Mouse (Mus musculus) C2C12 (cell line): Measurements from ENCODE around the gene Arid4a. TPM values are rescaled to one million over a fixed set of nuclear protein-coding genes. Genes with fewer than 3 reads are reported as not detected.

ENCODE experiments used
- H3K27me3 ChIP-seq: one replicate; pipeline ENCODE4 v1.6.1; 2011; ENCODE audit not compliant: control insufficient read depth, insufficient read depth, insufficient read length
- H3K36me3 ChIP-seq: one replicate; pipeline ENCODE4 v1.6.1; 2011; ENCODE audit not compliant: control insufficient read depth, insufficient read depth
- H3K4me3 ChIP-seq: one replicate; pipeline ENCODE4 v1.5.1; 2011; ENCODE audit warnings: mild to moderate bottlenecking, control low read depth; ENCODE audit not compliant: poor library complexity, insufficient read depth, severe bottlenecking
- H3K79me2 ChIP-seq: one replicate; pipeline ENCODE4 v1.6.1; 2011; ENCODE audit not compliant: control insufficient read depth, insufficient read depth
- H3K79me3 ChIP-seq: one replicate; pipeline ENCODE4 v1.6.1; 2011; ENCODE audit warnings: low read depth, control low read depth
- H3ac ChIP-seq: one replicate; pipeline ENCODE3; 2011; ENCODE audit warnings: low read depth; ENCODE audit not compliant: control insufficient read depth, insufficient read length
- CEBPB ChIP-seq: IDR thresholded peaks from one replicate; pipeline ENCODE4 v1.6.1; 2011; ENCODE audit warnings: low read depth, mild to moderate bottlenecking, control low read depth, moderate library complexity
- CTCF ChIP-seq: IDR thresholded peaks from one replicate; pipeline ENCODE4 v1.5.1; 2011; ENCODE audit not compliant: control insufficient read depth, insufficient read depth, insufficient read length
- FOSL1 ChIP-seq: IDR thresholded peaks from one replicate; pipeline ENCODE4 v1.8.0; 2011; ENCODE audit warnings: mild to moderate bottlenecking, low read length; ENCODE audit not compliant: poor library complexity, insufficient read depth, severe bottlenecking
- MAX ChIP-seq: IDR thresholded peaks from one replicate; pipeline ENCODE4 v1.6.1; 2011; ENCODE audit warnings: mild to moderate bottlenecking, control low read depth
- MYOD1 ChIP-seq: IDR thresholded peaks from one replicate; pipeline ENCODE4 v1.6.1; 2011; ENCODE audit warnings: low read depth; ENCODE audit not compliant: control insufficient read depth, insufficient read length
- MYOG ChIP-seq: IDR thresholded peaks from one replicate; pipeline ENCODE4 v1.6.1; 2011; ENCODE audit not compliant: control insufficient read depth, insufficient read length; ENCODE audit errors: extremely low read depth
- USF1 ChIP-seq: IDR thresholded peaks from one replicate; pipeline ENCODE4 v1.6.1; 2011; ENCODE audit warnings: low read depth, mild to moderate bottlenecking, control low read depth, moderate library complexity
- polyA plus RNA-seq: library from polyadenylated mRNA; unstranded; fragments of >200 nt; fragmentation: generic; extraction: Trizol; gene quantifications from one replicate; pipeline ENCODE4 v1.2.1, GENCODE M21; 2012; ENCODE audit warnings: missing spikeins

Gene Arid4a
- polyA plus RNA-seq, 1 experiment: 2.0 TPM

- Histone ChIP-seq H3ac (no peak within 1 kb of the TSS), H3K27me3 (no peaks in the 10 kb centered on the region), H3K79me3 (no peaks in the 10 kb centered on the region), H3K36me3 (no peaks in the 10 kb centered on the region), H3K79me2 (no peaks in the 10 kb centered on the region), H3K4me3 (no peak within 1 kb of the TSS)
- TF ChIP-seq FOSL1: no peak
- TF ChIP-seq MYOD1: no peak
- no peak for TF ChIP-seq CEBPB
- no peak for TF ChIP-seq CTCF
- TF ChIP-seq USF1: no peak
- no peak for TF ChIP-seq MYOG
- no peak for TF ChIP-seq MAX
These were observed 95.5 kb downstream of the Arid4a start, which contains the start of gene Tomm20l for GRCm38 (mm10) chr12:71111331-71111730. Tomm20l (plus strand) TSS chr12:71111428.

GRCm38 (mm10) chr12:71113074-71113473, 97.3 kb downstream of the Arid4a start:
- H3K27me3 ChIP-seq: no peaks in the 10 kb centered on the region
- no peak for TF ChIP-seq FOSL1
- no peak for TF ChIP-seq MYOG
- TF ChIP-seq CEBPB: no peak
- no peak for TF ChIP-seq USF1
- no peak for TF ChIP-seq MYOD1
- no peak for TF ChIP-seq MAX
- no peak for TF ChIP-seq CTCF
- no peaks in the 10 kb centered on the region for H3K36me3 ChIP-seq
- H3K79me3 ChIP-seq: no peaks in the 10 kb centered on the region
- no peak overlapping the region for H3K4me3 ChIP-seq
- H3ac ChIP-seq: no peak overlapping the region
- H3K79me2 ChIP-seq: no peaks in the 10 kb centered on the region

GRCm38 (mm10) chr12:71113675-71114288, 98.0 kb downstream of the Arid4a start:
- Histone ChIP-seq H3K27me3 (no peaks in the 10 kb centered on the region), H3K4me3 (no peak overlapping the region), H3K36me3 (no peaks in the 10 kb centered on the region), H3ac (no peak overlapping the region), H3K79me3 (no peaks in the 10 kb centered on the region), H3K79me2 (no peaks in the 10 kb centered on the region)
- TF ChIP-seq MYOG (no peak), USF1 (no peak), CEBPB (no peak), CTCF (no peak), MYOD1 (no peak), FOSL1 (no peak), MAX (no peak)

GRCm38 (mm10) chr12:71116411-71116810, 100.6 kb downstream of the Arid4a start:
- Histone ChIP-seq H3ac (no peak overlapping the region), H3K36me3 (no peaks in the 10 kb centered on the region), H3K27me3 (no peaks in the 10 kb centered on the region), H3K79me2 (no peaks in the 10 kb centered on the region), H3K4me3 (no peak overlapping the region), H3K79me3 (no peaks in the 10 kb centered on the region)
- TF ChIP-seq MAX (no peak), USF1 (no peak), CTCF (no peak), MYOD1 (no peak), FOSL1 (no peak), MYOG (no peak), CEBPB (no peak)

GRCm38 (mm10) chr12:71122731-71123130, 106.9 kb downstream of the Arid4a start:
- no peak for TF ChIP-seq CEBPB
- TF ChIP-seq MYOD1: no peak
- no peak for TF ChIP-seq FOSL1
- H3K27me3 ChIP-seq: no peaks in the 10 kb centered on the region
- H3ac ChIP-seq: no peak overlapping the region
- H3K36me3 ChIP-seq: peaks cover 56% of the 10 kb centered on the region
- no peak overlapping the region for H3K4me3 ChIP-seq
- H3K79me3 ChIP-seq: peaks cover 7% of the 10 kb centered on the region
- H3K79me2 ChIP-seq: peaks cover 9% of the 10 kb centered on the region

- Histone ChIP-seq H3K27me3 (no peaks in the 10 kb centered on the region), H3ac (no peak overlapping the region), H3K36me3 (peaks cover 56% of the 10 kb centered on the region), H3K79me3 (peaks cover 12% of the 10 kb centered on the region), H3K4me3 (no peak overlapping the region), H3K79me2 (peaks cover 15% of the 10 kb centered on the region)
- no peak for TF ChIP-seq MYOD1
- TF ChIP-seq MYOG: no peak
- no peak for TF ChIP-seq USF1
- no peak for TF ChIP-seq FOSL1
- TF ChIP-seq CTCF: no peak
- TF ChIP-seq MAX: no peak
These were observed 107.5 kb downstream of the Arid4a start for GRCm38 (mm10) chr12:71123286-71123685.
